In genomic region chr8:48489417-48489816, GRCm38 (mm10) we compare ENCODE assay signal across 12 mouse cellular contexts.
"Had no signal": no experiment of that assay in that cellular context is flagged by ENCODE, and none has a peak within 500 bp of the region (broad histone marks: within the 10 kb centered on the region; RNA-seq: fewer than 3 reads in every experiment).

No protein-coding gene starts in this region.

- H3K9me3 ChIP-seq: hindbrain, embryonic 13.5 days; intestine, embryonic 15.5 days had no signal

- DNase-seq: layer of hippocampus, postnatal 36 days; lung, adult 2 months; lung, postnatal 14 days; lung, postnatal 4 days; midbrain, embryonic 14.5 days; thymus, postnatal 25 days had no signal

- H3K4me2 ChIP-seq: hindbrain, embryonic 13.5 days; intestine, embryonic 15.5 days; midbrain, embryonic 11.5 days had no signal

- H3K36me3 ChIP-seq: hindbrain, embryonic 13.5 days; intestine, embryonic 15.5 days had no signal

- ATAC-seq: hindbrain, embryonic 16.5 days; intestine, embryonic 15.5 days had no signal

- H3K27ac ChIP-seq: hindbrain, embryonic 13.5 days; intestine, embryonic 15.5 days; left cerebral cortex, adult 2 months; liver, embryonic 14.5 days had no signal

- H3K27me3 ChIP-seq: hindbrain, embryonic 13.5 days; intestine, embryonic 15.5 days had no signal

- H3K4me3 ChIP-seq: hindbrain, embryonic 13.5 days; intestine, embryonic 15.5 days had no signal

- H3K9ac ChIP-seq: hindbrain, embryonic 13.5 days; intestine, embryonic 15.5 days; liver, embryonic 14.5 days had no signal

- H3K4me1 ChIP-seq: intestine, embryonic 15.5 days had no signal
